Mouse (Mus musculus) liver, adult 2 months (tissue): ENCODE measurements around the gene Thegl. TPM values are rescaled to one million over a fixed set of nuclear protein-coding genes. Genes with fewer than 3 reads are reported as not detected.

ENCODE experiments used
- DNase-seq: peaks from one replicate; pipeline ENCODE4 v3.0.0-alpha.2; 2011; ENCODE audit warnings: low read depth, low spot score; ENCODE audit errors: extremely low read depth
- H3K27ac ChIP-seq: fragments of 200-500 bp; replicated peaks from 2 replicates; pipeline ENCODE4 v1.5.1; 2012; ENCODE audit warnings: low read depth, mild to moderate bottlenecking, control low read depth, inconsistent platforms, low read length; ENCODE audit not compliant: insufficient read depth
- H3K27me3 ChIP-seq: fragments of 200-500 bp; 2 replicates; pipeline ENCODE4 v1.6.1; 2012; ENCODE audit warnings: mild to moderate bottlenecking, moderate library complexity, low read length, inconsistent platforms; ENCODE audit not compliant: control insufficient read depth, insufficient read depth
- H3K36me3 ChIP-seq: fragments of 200-500 bp; 2 replicates; pipeline ENCODE4 v1.6.1; 2012; ENCODE audit warnings: low read length, inconsistent platforms; ENCODE audit not compliant: control insufficient read depth, insufficient read depth
- H3K4me1 ChIP-seq: fragments of 200-500 bp; 2 replicates; pipeline ENCODE4 v1.6.1; 2011; ENCODE audit warnings: low read length; ENCODE audit not compliant: control insufficient read depth, insufficient read depth
- H3K4me3 ChIP-seq: fragments of 200-500 bp; 2 replicates; pipeline ENCODE4 v1.5.1; 2011; ENCODE audit warnings: low read depth, mild to moderate bottlenecking, control low read depth, low read length, moderate library complexity; ENCODE audit not compliant: insufficient read depth
- H3K79me2 ChIP-seq: fragments of 200-500 bp; 2 replicates; pipeline ENCODE4 v1.6.1; 2012; ENCODE audit warnings: inconsistent platforms, mild to moderate bottlenecking, low read length, moderate library complexity; ENCODE audit not compliant: control insufficient read depth, insufficient read depth
- H3K9ac ChIP-seq: fragments of 200-500 bp; 2 replicates; pipeline ENCODE4 v1.6.1; 2012; ENCODE audit warnings: low read depth, mild to moderate bottlenecking, control low read depth, inconsistent platforms, low read length
- CTCF ChIP-seq: fragments of 200-500 bp; IDR thresholded peaks from 2 replicates; pipeline ENCODE4 v1.5.1; 2011; ENCODE audit warnings: low read depth, low read length, control low read depth
- POLR2A ChIP-seq: fragments of 200-500 bp; IDR thresholded peaks from 2 replicates; pipeline ENCODE4 v1.6.1; 2011; ENCODE audit warnings: low read length, control low read depth; ENCODE audit not compliant: insufficient read depth; ENCODE audit errors: extremely low read depth
- WGBS: fragments of 180-500 bp; shearing (Covaris S2); methylation state at CpG from one replicate; pipeline ENCODE4 v1.1.7; 2018; 5-methylcytosine and 5-hydroxymethylcytosine counted together
- polyA plus RNA-seq: library from polyadenylated mRNA; depleted of rRNA; stranded (reverse); fragments of >200 nt; gene quantifications from 2 replicates; pipeline ENCODE4 v1.2.3, GENCODE M21; 2012
- total RNA-seq: library from RNA; depleted of rRNA; stranded (reverse); fragments of >200 nt; gene quantifications from 2 replicates; pipeline ENCODE4 v1.2.3, GENCODE M21; 2014

Thegl gene
- total and polyA plus RNA-seq, 2 experiments: not detected

DNA sequence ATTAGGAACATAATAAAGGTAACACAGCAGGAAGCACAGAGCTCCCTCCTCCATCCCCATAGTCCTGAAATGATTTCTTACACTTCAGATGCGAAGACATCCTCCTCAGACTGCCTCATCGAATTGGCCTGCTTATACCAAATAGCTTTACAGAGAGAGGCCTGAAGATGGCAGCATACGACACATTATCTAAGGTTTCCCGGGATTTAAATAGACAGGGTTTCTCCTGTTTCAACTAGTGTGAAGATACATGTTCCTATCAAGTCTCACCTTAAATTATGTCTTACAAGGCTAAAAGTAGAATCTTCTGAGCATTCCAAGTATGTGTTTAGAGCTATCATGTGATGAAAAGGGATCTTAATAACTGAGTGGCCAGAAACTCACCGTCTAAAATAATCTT is 17.4 kb upstream of the Thegl start:
- WGBS: 62% methylated on average over 5 of the region's 5 CpGs
- H3K4me3 ChIP-seq: no peak overlapping the region
- no peak for TF ChIP-seq POLR2A
- TF ChIP-seq CTCF: no peak

DNA sequence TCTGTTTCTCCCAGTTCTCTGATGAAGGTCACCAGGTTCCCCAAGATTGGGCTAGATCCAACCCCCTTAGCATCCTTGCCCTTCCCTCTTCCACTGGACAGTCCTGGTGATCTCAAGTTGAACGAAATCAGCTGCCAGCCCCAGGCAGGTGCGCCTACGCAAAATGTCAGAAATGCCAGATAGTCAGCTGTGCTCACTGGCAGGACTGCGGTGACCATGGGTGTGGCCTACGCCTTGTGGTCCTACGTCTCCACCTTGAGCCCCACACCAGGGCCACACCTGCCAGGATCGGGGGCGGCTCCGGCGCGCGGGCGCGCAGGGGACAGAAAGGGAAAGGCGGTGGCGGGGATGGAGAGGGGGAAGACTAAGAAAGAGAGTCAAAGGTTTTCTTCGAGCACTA is 14.6 kb upstream of the Thegl start:
- WGBS: 89% methylated on average over 17 of the region's 17 CpGs
- no peak overlapping the region for H3K9ac ChIP-seq
- TF ChIP-seq CTCF: no peak
- no peak for TF ChIP-seq POLR2A

More for the DNA sequence above, 17.4 kb upstream of the Thegl start:
- H3K4me1 ChIP-seq: no peaks in the 10 kb centered on the region
- H3K79me2 ChIP-seq: no peaks in the 10 kb centered on the region
- no peak overlapping the region for H3K9ac ChIP-seq
- H3K36me3 ChIP-seq: peaks cover 59% of the 10 kb centered on the region
- H3K27ac ChIP-seq: no peak overlapping the region
- no peaks in the 10 kb centered on the region for H3K27me3 ChIP-seq
- no peak for DNase-seq

DNA sequence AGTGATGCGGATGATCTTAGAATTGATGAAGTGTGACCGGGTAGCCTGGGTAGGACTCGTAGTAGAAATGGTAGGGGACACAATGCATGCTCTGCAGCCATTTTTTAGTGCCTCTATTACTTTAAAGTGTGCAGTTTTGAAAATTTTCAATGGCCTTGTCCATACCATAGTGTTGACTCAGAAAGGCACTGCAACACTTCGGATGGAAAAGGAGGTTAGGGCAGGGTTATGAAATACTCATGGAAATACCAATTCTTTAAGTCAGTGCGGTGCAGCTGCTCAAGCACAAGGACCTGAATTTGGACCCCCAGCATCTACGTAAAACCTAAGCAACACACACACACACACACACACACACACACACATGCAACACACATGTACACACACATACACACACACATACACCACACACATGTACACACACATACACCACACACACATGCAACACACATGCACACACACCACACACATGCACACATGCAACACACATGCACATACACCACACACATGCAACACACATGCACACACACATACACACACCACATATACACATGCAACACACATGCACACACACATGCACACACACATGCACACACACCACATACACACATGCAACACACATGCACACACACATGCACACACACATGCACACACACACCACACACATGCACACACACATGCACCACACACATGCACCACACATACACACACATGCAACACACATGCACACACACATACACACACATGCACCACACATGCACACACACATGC is 11.6 kb upstream of the Thegl start, which contains the start of gene Arl9:
Gene Arl9 (plus strand): TSS at position 5 of the 771 bp plus-strand sequence.
- Histone ChIP-seq H3K4me1 (no peaks in the 10 kb centered on the region), H3K27ac (no peak within 1 kb of the TSS), H3K36me3 (peaks cover 12% of the 10 kb centered on the region), H3K9ac (no peak within 1 kb of the TSS), H3K79me2 (no peaks in the 10 kb centered on the region), H3K4me3 (no peak within 1 kb of the TSS), H3K27me3 (no peaks in the 10 kb centered on the region)
- no peak for TF ChIP-seq CTCF
- TF ChIP-seq POLR2A: no peak
- 92% methylated on average over 6 of the region's 6 CpGs for WGBS
- DNase-seq: no peak

More for the DNA sequence above, 14.6 kb upstream of the Thegl start:
- Histone ChIP-seq H3K4me1 (no peaks in the 10 kb centered on the region), H3K4me3 (no peak overlapping the region), H3K36me3 (peaks cover 38% of the 10 kb centered on the region), H3K79me2 (no peaks in the 10 kb centered on the region), H3K27me3 (no peaks in the 10 kb centered on the region), H3K27ac (no peak overlapping the region)
- DNase-seq: no peak

DNA sequence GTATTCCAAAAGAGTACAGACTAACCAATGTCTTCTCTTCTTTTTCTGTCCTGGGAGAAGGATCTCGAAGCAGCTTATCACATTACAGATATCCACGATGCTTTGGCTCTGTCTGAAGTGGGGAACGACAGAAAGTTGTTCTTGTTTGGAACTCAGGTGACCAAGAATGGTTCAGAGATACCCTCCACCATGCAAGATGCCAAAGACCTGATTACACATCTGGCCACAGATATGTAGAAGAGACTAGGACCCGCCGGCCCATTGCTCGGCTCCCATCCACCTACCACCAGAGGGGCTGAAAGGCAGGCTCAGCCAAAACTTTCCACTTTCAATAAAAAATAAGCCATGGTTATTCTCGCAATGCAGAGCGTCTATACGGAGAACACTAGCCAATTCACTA is 5.5 kb upstream of the Thegl start:
- 92% methylated on average over 9 of the region's 9 CpGs for WGBS
- H3K27me3 ChIP-seq: no peaks in the 10 kb centered on the region
- no peaks in the 10 kb centered on the region for H3K36me3 ChIP-seq
- TF ChIP-seq CTCF: no peak
- no peaks in the 10 kb centered on the region for H3K79me2 ChIP-seq
- H3K27ac ChIP-seq: no peak overlapping the region
- no peak overlapping the region for H3K9ac ChIP-seq
- no peak overlapping the region for H3K4me3 ChIP-seq
- H3K4me1 ChIP-seq: no peaks in the 10 kb centered on the region
- DNase-seq: no peak

DNA sequence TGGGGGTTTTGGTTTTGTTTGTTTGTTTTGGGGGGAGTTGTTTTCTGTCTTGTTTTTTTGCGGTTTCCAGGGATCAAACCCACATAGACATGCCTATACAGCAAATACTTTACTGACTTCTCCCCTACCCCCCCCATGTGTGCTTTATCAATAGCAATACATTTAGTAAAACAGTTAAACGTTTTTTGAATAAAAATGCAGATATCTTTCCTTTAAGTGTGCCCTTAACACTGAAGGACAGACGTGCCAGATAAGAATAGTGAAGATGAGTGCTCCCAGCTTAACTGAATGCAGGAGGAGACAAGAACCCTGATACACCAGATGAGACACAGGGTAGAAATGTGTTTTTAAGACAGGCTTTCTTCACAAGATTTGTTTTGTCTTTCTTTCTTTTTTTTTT is 4.7 kb upstream of the Thegl start:
- Histone ChIP-seq H3K9ac (no peak overlapping the region), H3K27ac (no peak overlapping the region), H3K36me3 (no peaks in the 10 kb centered on the region), H3K4me3 (no peak overlapping the region), H3K79me2 (no peaks in the 10 kb centered on the region), H3K27me3 (no peaks in the 10 kb centered on the region), H3K4me1 (no peaks in the 10 kb centered on the region; the same call in 1 of the 2 replicates)
- 68% methylated on average over 3 of the region's 3 CpGs for WGBS
- no peak for TF ChIP-seq POLR2A
- no peak for TF ChIP-seq CTCF
- DNase-seq: no peak

DNA sequence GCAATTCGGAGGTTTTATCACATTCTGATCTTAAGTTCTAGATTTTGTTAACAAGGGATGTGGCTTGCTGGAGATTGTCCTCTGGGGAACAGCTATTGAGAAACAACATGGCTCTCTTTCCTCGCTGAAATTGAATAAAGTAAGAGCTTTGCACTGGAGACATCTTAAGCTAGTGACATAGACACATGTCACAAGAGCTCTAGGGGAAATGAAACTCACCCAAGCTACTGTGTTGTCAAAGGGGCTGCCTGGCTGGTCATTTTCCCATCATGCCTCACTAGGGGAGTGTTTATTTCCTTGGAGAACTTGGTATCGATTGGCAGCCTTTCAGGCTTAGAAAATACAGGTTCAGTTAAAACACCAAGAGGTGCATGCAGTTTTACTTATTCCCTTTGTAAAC is 2.7 kb upstream of the Thegl start:
- Histone ChIP-seq H3K27ac (no peak overlapping the region), H3K9ac (no peak overlapping the region), H3K27me3 (no peaks in the 10 kb centered on the region), H3K79me2 (no peaks in the 10 kb centered on the region), H3K36me3 (no peaks in the 10 kb centered on the region), H3K4me3 (no peak overlapping the region), H3K4me1 (no peaks in the 10 kb centered on the region; the same call in 1 of the 2 replicates)
- DNase-seq: peak; percentile 13
- 70% methylated on average over 3 of the region's 3 CpGs for WGBS
- no peak for TF ChIP-seq CTCF
- no peak for TF ChIP-seq POLR2A
